ENCODE assay signal across 8 mouse cellular contexts in genomic region chr10:93165416-93166381, GRCm38 (mm10). TPM values are rescaled to one million over a fixed set of nuclear protein-coding genes. Genes with fewer than 3 reads are reported as not detected.
DNase-seq lines count a peak whose midpoint lies in the region; ATAC-seq lines count a peak whose summit lies in the region.

No protein-coding gene starts in this region.

- H3K4me1 ChIP-seq in kidney, embryonic 16.5 days (ENCODE audit: insufficient read depth, low read length), result peaks cover 46% of the 10 kb centered on the region
- peaks cover 30% of the 10 kb centered on the region for H3K4me1 ChIP-seq in heart, embryonic 16.5 days (ENCODE audit: control insufficient read depth, insufficient read depth, low read length)
- peaks cover 54% of the 10 kb centered on the region for H3K4me1 ChIP-seq in megakaryocyte, embryonic 14.5 days
- H3K4me1 ChIP-seq in stomach, embryonic 16.5 days (ENCODE audit: control insufficient read depth, insufficient read depth, low read length), result peaks cover 30% of the 10 kb centered on the region

- peak overlapping the region; percentile 17 for H3K4me2 ChIP-seq in kidney, embryonic 16.5 days (replicated peaks; ENCODE audit: low read depth, low read length)
- peak overlapping the region; percentile 39 for H3K4me2 ChIP-seq in heart, embryonic 16.5 days (ENCODE audit: low read depth, low read length)
- peak overlapping the region; percentile 38 for H3K4me2 ChIP-seq in stomach, embryonic 16.5 days (ENCODE audit: low read depth, low read length)

- no peak for DNase-seq in kidney, postnatal 4 days
- DNase-seq in brain, adult 2 months (ENCODE audit: low read depth, low spot score), result peak; percentile 53
- DNase-seq in cerebellum, adult 18-20 months, result no peak
- DNase-seq in frontal cortex, postnatal 10 days (ENCODE audit: low spot score in 2 of 2), result no peak

- no peaks in the 10 kb centered on the region for H3K27me3 ChIP-seq in kidney, embryonic 16.5 days (ENCODE audit: insufficient read depth, low read length)
- no peaks in the 10 kb centered on the region for H3K27me3 ChIP-seq in heart, embryonic 16.5 days (ENCODE audit: control insufficient read depth, insufficient read depth, low read length)
- no peaks in the 10 kb centered on the region for H3K27me3 ChIP-seq in megakaryocyte, embryonic 14.5 days (replicated peaks)
- H3K27me3 ChIP-seq in stomach, embryonic 16.5 days (ENCODE audit: control insufficient read depth, insufficient read depth, low read length), result no peaks in the 10 kb centered on the region

- peak overlapping the region; percentile 65 for H3K27ac ChIP-seq in kidney, embryonic 16.5 days (ENCODE audit: low read length)
- H3K27ac ChIP-seq in heart, embryonic 16.5 days (ENCODE audit: low read length), result peak overlapping the region; percentile 75
- H3K27ac ChIP-seq in stomach, embryonic 16.5 days (ENCODE audit: low read length), result peak overlapping the region; percentile 14

- no peak for ATAC-seq in kidney, embryonic 16.5 days (ENCODE audit: low FRiP score, low TSS enrichment)
- 0 out of 2 replicates have a peak, but pooled peaks have one; percentile 8 for ATAC-seq in heart, embryonic 16.5 days (replicated peaks; ENCODE audit: extremely low read depth, insufficient read depth, low FRiP score)
- no peak for ATAC-seq in stomach, embryonic 16.5 days (ENCODE audit: insufficient read depth, low FRiP score)

- H3K4me3 ChIP-seq in kidney, embryonic 16.5 days (ENCODE audit: low read length), result no peak overlapping the region
- no peak overlapping the region; the same call in 1 of the 2 replicates for H3K4me3 ChIP-seq in heart, embryonic 16.5 days (ENCODE audit: low read length)
- peak overlapping the region; percentile 90 for H3K4me3 ChIP-seq in megakaryocyte, embryonic 14.5 days (replicated peaks)
- 0 out of 2 replicates have a peak overlapping the region, but pooled peaks have one; percentile 4 for H3K4me3 ChIP-seq in stomach, embryonic 16.5 days (replicated peaks; ENCODE audit: low read length)

- peak overlapping the region; percentile 47; the same call in 1 of the 2 replicates for H3K9ac ChIP-seq in kidney, embryonic 16.5 days (replicated peaks; ENCODE audit: low read length)
- H3K9ac ChIP-seq in heart, embryonic 16.5 days (ENCODE audit: low read length), result peak overlapping the region; percentile 28; the same call in 1 of the 2 replicates
- H3K9ac ChIP-seq in stomach, embryonic 16.5 days (ENCODE audit: low read length), result no peak overlapping the region

- no peaks in the 10 kb centered on the region for H3K9me3 ChIP-seq in kidney, embryonic 16.5 days (ENCODE audit: low read length)
- H3K9me3 ChIP-seq in heart, embryonic 16.5 days (replicated peaks; ENCODE audit: control insufficient read depth, low read length), result no peaks in the 10 kb centered on the region
- H3K9me3 ChIP-seq in megakaryocyte, embryonic 14.5 days, result no peaks in the 10 kb centered on the region
- H3K9me3 ChIP-seq in stomach, embryonic 16.5 days (replicated peaks; ENCODE audit: control insufficient read depth, low read length), result no peaks in the 10 kb centered on the region

- WGBS in kidney, embryonic 16.5 days, result 34% methylated on average over 14 of the region's 14 CpGs
- WGBS in heart, embryonic 16.5 days, result 26% methylated on average over 14 of the region's 14 CpGs
- WGBS in stomach, embryonic 16.5 days, result 31% methylated on average over 14 of the region's 14 CpGs

- no peaks in the 10 kb centered on the region for H3K36me3 ChIP-seq in kidney, embryonic 16.5 days (ENCODE audit: insufficient read depth, low read length)
- H3K36me3 ChIP-seq in heart, embryonic 16.5 days (ENCODE audit: control insufficient read depth, insufficient read depth), result no peaks in the 10 kb centered on the region
- H3K36me3 ChIP-seq in megakaryocyte, embryonic 14.5 days (replicated peaks; ENCODE audit: low read length), result peaks cover 3% of the 10 kb centered on the region
- H3K36me3 ChIP-seq in stomach, embryonic 16.5 days (ENCODE audit: control insufficient read depth, insufficient read depth, low read length), result no peaks in the 10 kb centered on the region

RNA-seq across cellular contexts. Expression of gene Cdk17, which starts 5.0 kb away (rescaled TPM):
- 12.8 and 14.6 TPM in 2 replicates for polyA plus RNA-seq in kidney, embryonic 16.5 days (2015; fragmentation: Nextera tagmentation; extraction: Ambion mirVana)
- polyA plus RNA-seq in heart, embryonic 16.5 days (2015; fragmentation: Nextera tagmentation; extraction: Ambion mirVana), result 14.9 and 16.7 TPM in 2 replicates
- 2.3 TPM in 1 of 2 replicates, not detected in the other for polyA plus RNA-seq in megakaryocyte, embryonic 14.5 days (2012; ENCODE audit: insufficient read depth, low replicate concordance)
- polyA plus RNA-seq in stomach, embryonic 16.5 days (2015; fragmentation: Nextera tagmentation; extraction: Ambion mirVana), result 13.0 and 14.2 TPM in 2 replicates

Comparison
In these comparisons a context has a peak if more than half of its experiments do, and no peak if none do; other contexts are left out.
1. H3K27ac ChIP-seq: peak in every context shown above with its lines; median percentile 75 in heart, embryonic 16.5 days; 65 in kidney, embryonic 16.5 days; 14 in stomach, embryonic 16.5 days.
2. H3K4me3 ChIP-seq: peak in megakaryocyte, embryonic 14.5 days (single experiment) and stomach, embryonic 16.5 days (single experiment); none in kidney, embryonic 16.5 days (single experiment) and heart, embryonic 16.5 days (single experiment).
3. Peak in every context shown above with its lines, with median percentiles within 50 percentile points of each other: H3K4me2 ChIP-seq.